Mouse (Mus musculus) erythroblast, embryonic 14.5 days (primary cell): ENCODE data around the gene Macrod2.

Source experiments
- GATA1 ChIP-seq: IDR thresholded peaks from 2 replicates; pipeline ENCODE4 v1.6.1; 2012; ENCODE audit warnings: low read length, inconsistent platforms, mixed read lengths
- TAL1 ChIP-seq: IDR thresholded peaks from 3 replicates; pipeline ENCODE4 v1.6.1; 2012; ENCODE audit warnings: low read length, inconsistent platforms, mixed read lengths

- TF ChIP-seq GATA1 (no peak), TAL1 (no peak)
These were observed 444.3 kb downstream of the Macrod2 start for GRCm38 (mm10) chr2:140839371-140839770.
